Mouse (Mus musculus): ENCODE results near the gene Fgf22.

- TF ChIP-seq CTCF (IDR thresholded peaks at IDR 0.05): no peak
- no peak for TF ChIP-seq EP300 (IDR thresholded peaks at IDR 0.05)
These were observed 11.2 kb downstream of the Fgf22 start for GRCm38 (mm10) chr10:79766001-79766507.

Measured in lung, postnatal 0 days (tissue).